ENCODE assay signal across 8 mouse cellular contexts in the genomic region with DNA sequence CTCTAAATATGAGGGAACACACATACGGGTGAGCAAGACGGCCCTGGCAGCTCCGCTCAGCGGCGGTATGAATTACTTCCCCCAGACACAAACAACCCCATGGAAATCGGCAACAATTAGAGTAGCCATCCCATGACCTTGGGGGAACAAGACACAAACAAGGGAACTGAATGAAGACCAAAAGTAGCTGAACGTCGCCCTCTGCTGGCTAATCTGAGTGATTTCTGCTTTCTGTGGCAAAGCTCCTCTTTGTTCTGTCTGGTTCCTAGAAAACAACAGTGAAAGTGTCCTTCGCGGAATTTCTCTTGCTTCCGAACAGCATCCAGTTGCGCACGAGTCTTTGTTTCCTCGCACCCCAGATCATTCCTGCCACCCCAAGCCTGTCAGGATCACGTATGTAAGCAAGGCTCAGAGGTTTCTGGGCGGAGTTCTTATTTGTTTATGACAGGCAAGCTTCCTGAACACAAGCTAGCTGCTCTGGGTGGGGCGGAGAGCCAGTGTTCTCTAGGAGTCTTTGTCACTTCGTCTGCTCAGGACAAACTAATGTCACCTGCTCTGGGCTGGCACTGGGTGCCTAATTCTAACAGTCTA. TPM values are rescaled to one million over a fixed set of nuclear protein-coding genes. Genes with fewer than 3 reads are reported as not detected.
DNase-seq lines count a peak whose midpoint lies in the region; ATAC-seq lines count a peak whose summit lies in the region.

A gene (plus strand): TSS at position 216 of the 591 bp plus-strand sequence.

- H3K27ac ChIP-seq in hindbrain, embryonic 16.5 days (ENCODE audit: low read depth, low read length), result peak within 1 kb of the TSS; percentile 83

- peak within 1 kb of the TSS; percentile 72 for H3K4me2 ChIP-seq in hindbrain, embryonic 16.5 days (ENCODE audit: low read length)

- peak; percentile 73 for ATAC-seq in hindbrain, embryonic 16.5 days
- peak; percentile 46 for ATAC-seq in megakaryocyte-erythroid progenitor cell, adult 5-6 weeks (replicated peaks; ENCODE audit: low FRiP score, low TSS enrichment, poor library complexity, severe bottlenecking)

- intact Hi-C loops in left cerebral cortex, postnatal 25 days (cut with DNase I), result loop anchor here (5.0 to 10.0 kb wide), 2 partner anchors 98 to 265 kb away; a partner anchor contains a TSS

- peak within 1 kb of the TSS; percentile 53 for H3K4me3 ChIP-seq in hindbrain, embryonic 16.5 days (ENCODE audit: low read length)

- H3K4me1 ChIP-seq in hindbrain, embryonic 16.5 days (ENCODE audit: control insufficient read depth, insufficient read depth, low read depth, low read length), result peaks cover 17% of the 10 kb centered on the region

- no peaks in the 10 kb centered on the region for H3K27me3 ChIP-seq in hindbrain, embryonic 16.5 days (replicated peaks; ENCODE audit: control insufficient read depth, insufficient read depth, low read length)

- no peaks in the 10 kb centered on the region for H3K36me3 ChIP-seq in hindbrain, embryonic 16.5 days (ENCODE audit: control insufficient read depth, insufficient read depth, low read length)

- 2% methylated on average over 18 of the region's 18 CpGs for WGBS in hindbrain, embryonic 16.5 days

- DNase-seq in gastrocnemius, adult 18-20 months (ENCODE audit: low spot score), result peak; percentile 62
- no peak for DNase-seq in gastrocnemius, adult 8-10 months (ENCODE audit: low spot score in 2 of 2)
- DNase-seq in cerebellum, postnatal 14 days, result peak; percentile 81 to 85
- DNase-seq in frontal cortex, postnatal 36 days (ENCODE audit: low spot score in 2 of 2), result peak; percentile 63 to 70
- peak; percentile 59 to 73 for DNase-seq in left cerebral cortex, postnatal 25 days (ENCODE audit: low spot score in 2 of 2)
- DNase-seq in right cerebral cortex, postnatal 25 days, result peak; percentile 64

- no peaks in the 10 kb centered on the region for H3K9me3 ChIP-seq in hindbrain, embryonic 16.5 days (ENCODE audit: control insufficient read depth, low read length)

- peak within 1 kb of the TSS; percentile 80 for H3K9ac ChIP-seq in hindbrain, embryonic 16.5 days (ENCODE audit: low read depth, low read length)

RNA-seq across cellular contexts. Expression of the gene that starts here (rescaled TPM):
- total RNA-seq in gastrocnemius, adult 18-20 months (2021), result 1 to 10 TPM in 1 of 2 experiments, under 1 TPM in 1; 0.87 to 1.5 TPM
- total RNA-seq in gastrocnemius, adult 8-10 months (2022), result 1 to 10 TPM in 3 of 4 experiments, under 1 TPM in 1; 0.63 to 1.8 (median 1.2) TPM
- polyA plus RNA-seq in hindbrain, embryonic 16.5 days (2015; fragmentation: Nextera tagmentation; extraction: Ambion mirVana), result 32.3 and 34.5 TPM in 2 replicates
- 1 to 10 TPM; 8.8 to 9.3 TPM for total RNA-seq in left cerebral cortex, postnatal 25 days (2021)
- total RNA-seq in megakaryocyte-erythroid progenitor cell, adult 5-6 weeks (2014; fragmentation: Nextera tagmentation), result 31.0 and 41.1 TPM in 2 replicates
- 31.6 and 50.0 TPM in 2 replicates for total RNA-seq in megakaryocyte-erythroid progenitor cell, adult 5-6 weeks (2017)

Comparison
In these comparisons a context has a peak if more than half of its experiments do, and no peak if none do; other contexts are left out.
1. DNase-seq: peak in gastrocnemius, adult 18-20 months (single experiment), cerebellum, postnatal 14 days (2 of 2), frontal cortex, postnatal 36 days (2 of 2), left cerebral cortex, postnatal 25 days (2 of 2) and right cerebral cortex, postnatal 25 days (single experiment); none in gastrocnemius, adult 8-10 months (0 of 2).